Mouse (Mus musculus) MEL (cell line): Measurements from ENCODE around the gene Tbc1d30. TPM values are rescaled to one million over a fixed set of nuclear protein-coding genes. Genes with fewer than 3 reads are reported as not detected.

Source experiments
- DNase-seq: peaks from one replicate; pipeline ENCODE4 v3.0.0; 2011; ENCODE audit warnings: low read depth, low spot score
- H3K27ac ChIP-seq: 2 replicates; pipeline ENCODE4 v1.5.1; 2012; ENCODE audit warnings: low read depth, mild to moderate bottlenecking, control low read depth, low read length, moderate library complexity; ENCODE audit not compliant: control insufficient read depth
- H3K27me3 ChIP-seq, 2 experiments: fragments of 150-350 bp in 1 of 2; sonication (generic) in 1 of 2; 2 replicates each; pipeline ENCODE4 v1.6.1; 2012; ENCODE audit warnings: low read length in 2 of 2, mild to moderate bottlenecking in 2 of 2, improper control_type of control experiment in 1 of 2, moderate library complexity in 1 of 2; ENCODE audit not compliant: insufficient read depth in 2 of 2, control insufficient read depth in 1 of 2
- H3K36me3 ChIP-seq, 2 experiments: 2 replicates each; pipeline ENCODE4 v1.6.1; 2012 to 2014; ENCODE audit warnings: low read length in 2 of 2, improper control_type of control experiment in 1 of 2, inconsistent platforms in 1 of 2, mild to moderate bottlenecking in 1 of 2; ENCODE audit not compliant: insufficient read depth in 2 of 2, control insufficient read depth in 1 of 2
- H3K4me1 ChIP-seq, 2 experiments: fragments of 150-350 bp in 1 of 2; sonication (generic) in 1 of 2; 2 replicates each; pipeline ENCODE4 v1.6.1; 2012; ENCODE audit warnings: low read length in 2 of 2, improper control_type of control experiment in 1 of 2, mild to moderate bottlenecking in 1 of 2; ENCODE audit not compliant: insufficient read depth in 2 of 2, control insufficient read depth in 1 of 2
- H3K4me3 ChIP-seq, 2 experiments: fragments of 150-350 bp in 1 of 2; sonication (generic) in 1 of 2; 2 replicates each; pipeline ENCODE4 v1.5.1; 2012; ENCODE audit warnings: low read depth in 2 of 2, low read length in 2 of 2, mild to moderate bottlenecking in 2 of 2, moderate library complexity in 2 of 2, control low read depth in 1 of 2, improper control_type of control experiment in 1 of 2; ENCODE audit not compliant: control insufficient read depth in 1 of 2, insufficient read depth in 1 of 2
- H3K79me2 ChIP-seq: 2 replicates; pipeline ENCODE4 v1.6.1; 2012; ENCODE audit warnings: mild to moderate bottlenecking, low read length, moderate library complexity; ENCODE audit not compliant: control insufficient read depth, poor library complexity, insufficient read depth
- H3K9ac ChIP-seq: 2 replicates; pipeline ENCODE4 v1.6.1; 2012; ENCODE audit warnings: low read depth, mild to moderate bottlenecking, control low read depth, low read length, moderate library complexity; ENCODE audit not compliant: control insufficient read depth, poor library complexity, severe bottlenecking
- H3K9me3 ChIP-seq: fragments of 150-350 bp; sonication (generic); replicated peaks from 2 replicates; pipeline ENCODE4 v1.6.1; 2012; ENCODE audit warnings: mild to moderate bottlenecking, low read length, improper control_type of control experiment, moderate library complexity; ENCODE audit not compliant: insufficient read depth
- CTCF ChIP-seq, 3 experiments: IDR thresholded peaks in 2 of 3; conservative IDR thresholded peaks in 1 of 3; 2 replicates each; pipeline ENCODE4 v1.5.1; 2011 to 2012; ENCODE audit warnings: low read length in 3 of 3, low read depth in 2 of 3, mild to moderate bottlenecking in 2 of 3, improper control_type of control experiment in 1 of 3, inconsistent platforms in 1 of 3, mixed read lengths in 1 of 3, moderate library complexity in 1 of 3; ENCODE audit not compliant: control insufficient read depth in 1 of 3, insufficient read depth in 1 of 3, poor library complexity in 1 of 3, severe bottlenecking in 1 of 3
- E2F4 ChIP-seq: IDR thresholded peaks from 2 replicates; pipeline ENCODE4 v1.6.1; 2011; ENCODE audit warnings: low read depth, low read length, improper control_type of control experiment, borderline replicate concordance
- ELF1 ChIP-seq: IDR thresholded peaks from 2 replicates; pipeline ENCODE4 v1.6.1; 2014; ENCODE audit warnings: low read depth, mild to moderate bottlenecking, inconsistent platforms, low read length, improper control_type of control experiment, moderate library complexity
- EP300 ChIP-seq, 2 experiments: IDR thresholded peaks; 2 replicates each; pipeline ENCODE4 v1.6.1; 2011; ENCODE audit warnings: improper control_type of control experiment in 2 of 2, low read length in 2 of 2, low read depth in 1 of 2, mild to moderate bottlenecking in 1 of 2
- ETS1 ChIP-seq: IDR thresholded peaks from 2 replicates; pipeline ENCODE4 v1.6.1; 2012; ENCODE audit warnings: low read depth, mild to moderate bottlenecking, inconsistent platforms, low read length, improper control_type of control experiment, moderate library complexity
- GABPA ChIP-seq: IDR thresholded peaks from 2 replicates; pipeline ENCODE4 v1.6.1; 2012; ENCODE audit warnings: low read depth, mild to moderate bottlenecking, inconsistent platforms, low read length, improper control_type of control experiment, moderate library complexity
- GATA1 ChIP-seq: IDR thresholded peaks from 2 replicates; pipeline ENCODE4 v1.6.1; 2011; ENCODE audit warnings: low read depth, low read length, improper control_type of control experiment
- JUND ChIP-seq: IDR thresholded peaks from 2 replicates; pipeline ENCODE4 v1.6.1; 2011; ENCODE audit warnings: low read depth, mild to moderate bottlenecking, improper control_type of control experiment, low read length
- MAZ ChIP-seq: IDR thresholded peaks from 2 replicates; pipeline ENCODE4 v1.6.1; 2012; ENCODE audit warnings: low read depth, mild to moderate bottlenecking, inconsistent platforms, low read length, improper control_type of control experiment
- NRF1 ChIP-seq: IDR thresholded peaks from 2 replicates; pipeline ENCODE4 v1.6.1; 2014; ENCODE audit warnings: low read depth, mild to moderate bottlenecking, inconsistent platforms, low read length, improper control_type of control experiment, moderate library complexity; ENCODE audit not compliant: poor library complexity, insufficient read depth, severe bottlenecking
- POLR2A ChIP-seq, 2 experiments: IDR thresholded peaks; 2 replicates each; pipeline ENCODE4 v1.6.1; 2011 to 2012; ENCODE audit warnings: low read length in 2 of 2, mild to moderate bottlenecking in 2 of 2, control low read depth in 1 of 2, improper control_type of control experiment in 1 of 2, low read depth in 1 of 2, moderate library complexity in 1 of 2; ENCODE audit not compliant: control insufficient read depth in 1 of 2, insufficient read depth in 1 of 2, poor library complexity in 1 of 2
- POLR2AphosphoS2 ChIP-seq: IDR thresholded peaks from 2 replicates; pipeline ENCODE4 v1.6.1; 2011; ENCODE audit warnings: low read length, improper control_type of control experiment
- SIN3A ChIP-seq: IDR thresholded peaks from 2 replicates; pipeline ENCODE4 v1.6.1; 2012; ENCODE audit warnings: low read length, improper control_type of control experiment, inconsistent platforms
- SMC3 ChIP-seq: IDR thresholded peaks from 2 replicates; pipeline ENCODE4 v1.6.1; 2011; ENCODE audit warnings: low read depth, low read length, improper control_type of control experiment
- TAL1 ChIP-seq: IDR thresholded peaks from 2 replicates; pipeline ENCODE4 v1.6.1; 2012; ENCODE audit warnings: mild to moderate bottlenecking, inconsistent platforms, low read length, moderate library complexity, mixed read lengths
- TBP ChIP-seq: IDR thresholded peaks from 2 replicates; pipeline ENCODE4 v1.8.0; 2011; ENCODE audit warnings: low read depth, low read length, improper control_type of control experiment
- TCF12 ChIP-seq: IDR thresholded peaks from 2 replicates; pipeline ENCODE4 v1.6.1; 2014; ENCODE audit warnings: low read depth, mild to moderate bottlenecking, inconsistent platforms, low read length, improper control_type of control experiment, moderate library complexity
- USF2 ChIP-seq, 2 experiments: IDR thresholded peaks; 2 replicates each; pipeline ENCODE4 v1.6.1; 2011 to 2012; ENCODE audit warnings: improper control_type of control experiment in 2 of 2, low read length in 2 of 2, borderline replicate concordance in 1 of 2, inconsistent platforms in 1 of 2, low read depth in 1 of 2, mild to moderate bottlenecking in 1 of 2; ENCODE audit not compliant: insufficient read depth in 1 of 2
- ZMIZ1 ChIP-seq: IDR thresholded peaks from 2 replicates; pipeline ENCODE4 v1.6.1; 2012; ENCODE audit warnings: low read depth, mild to moderate bottlenecking, inconsistent platforms, low read length, improper control_type of control experiment, moderate library complexity
- ZNF384 ChIP-seq: IDR thresholded peaks from 2 replicates; pipeline ENCODE4 v1.6.1; 2012; ENCODE audit warnings: low read depth, mild to moderate bottlenecking, inconsistent platforms, low read length, improper control_type of control experiment
- polyA plus RNA-seq, 2 experiments: library from polyadenylated mRNA; stranded (reverse) in 1 of 2; unstranded in 1 of 2; fragments of >175 nt in 1 of 2; fragments of >200 nt in 1 of 2; gene quantifications; 2 replicates each; pipeline versions ENCODE4 v1.2.1 to v1.2.4; 2012; ENCODE audit warnings: low replicate concordance in 2 of 2, low read depth in 1 of 2; ENCODE audit not compliant: insufficient read length in 2 of 2, insufficient read depth in 1 of 2, missing spikeins in 1 of 2
- total RNA-seq: library from RNA; depleted of rRNA; stranded (reverse); fragments of 300-350 nt; gene quantifications from 2 replicates; pipeline ENCODE4 v1.2.3, GENCODE M21; 2012

Tbc1d30 gene
- total and polyA plus RNA-seq, 3 experiments, result 0.35 to 2.1 TPM; not detected in 1

- Histone ChIP-seq H3K27ac (no peak overlapping the region), H3K27me3 (no peaks in the 10 kb centered on the region), H3K79me2 (no peaks in the 10 kb centered on the region), H3K9me3 (no peaks in the 10 kb centered on the region), H3K9ac (no peak overlapping the region), H3K4me3 (no peak overlapping the region), H3K36me3 (no peaks in the 10 kb centered on the region), H3K4me1 (no peaks in the 10 kb centered on the region)
- TF ChIP-seq USF2 (IDR thresholded peaks at IDR 0.05; ENCODE audit: borderline replicate concordance in 1 of 2, insufficient read depth in 1 of 2, low read depth in 1 of 2, low read length in 2 of 2) (no peak), SMC3 (no peak), POLR2AphosphoS2 (no peak), EP300 (IDR thresholded peaks at IDR 0.05; ENCODE audit: low read depth in 1 of 2, low read length in 2 of 2) (no peak), GABPA (no peak), MAZ (no peak)
- DNase-seq, result no peak
These were observed 128.2 kb downstream of the Tbc1d30 start for GRCm38 (mm10) chr10:121222881-121223280.

- no peak for DNase-seq
- Histone ChIP-seq H3K4me3 (no peak overlapping the region), H3K9ac (no peak overlapping the region), H3K4me1 (no peaks in the 10 kb centered on the region), H3K36me3 (no peaks in the 10 kb centered on the region), H3K27ac (no peak overlapping the region), H3K27me3 (no peaks in the 10 kb centered on the region), H3K9me3 (no peaks in the 10 kb centered on the region), H3K79me2 (no peaks in the 10 kb centered on the region)
- no peak for TF ChIP-seq ZMIZ1
- TF ChIP-seq E2F4, result no peak
- TF ChIP-seq ELF1, result no peak
- no peak for TF ChIP-seq TAL1
- no peak for TF ChIP-seq POLR2A (IDR thresholded peaks at IDR 0.05; ENCODE audit: control insufficient read depth in 1 of 2, insufficient read depth in 1 of 2, low read depth in 1 of 2, low read length in 2 of 2, poor library complexity in 1 of 2)
- TF ChIP-seq ETS1, result no peak
- no peak for TF ChIP-seq TCF12
- no peak for TF ChIP-seq ZNF384
- TF ChIP-seq GABPA, result no peak
- no peak for TF ChIP-seq GATA1
- no peak for TF ChIP-seq JUND
- TF ChIP-seq MAZ, result no peak
- no peak for TF ChIP-seq NRF1
- TF ChIP-seq SIN3A, result no peak
- TF ChIP-seq CTCF (IDR thresholded peaks at IDR 0.05 in 2 of 3, conservative IDR thresholded peaks at IDR 0.05 in 1 of 3; ENCODE audit: control insufficient read depth in 1 of 3, insufficient read depth in 1 of 3, low read depth in 2 of 3, low read length in 3 of 3, poor library complexity in 1 of 3, severe bottlenecking in 1 of 3), result no peak
- no peak for TF ChIP-seq SMC3
- no peak for TF ChIP-seq TBP
These were observed 132.5 kb downstream of the Tbc1d30 start for GRCm38 (mm10) chr10:121218616-121219015.
